Mouse (Mus musculus): ENCODE data around the gene Utp14a. TPM values are rescaled to one million over a fixed set of nuclear protein-coding genes. Genes with fewer than 3 reads are reported as not detected.

The Utp14a gene
- polyA plus RNA-seq (2017; shearing (Covaris generic)) = 10 to 100 TPM; 20.8 to 23.3 TPM

DNA sequence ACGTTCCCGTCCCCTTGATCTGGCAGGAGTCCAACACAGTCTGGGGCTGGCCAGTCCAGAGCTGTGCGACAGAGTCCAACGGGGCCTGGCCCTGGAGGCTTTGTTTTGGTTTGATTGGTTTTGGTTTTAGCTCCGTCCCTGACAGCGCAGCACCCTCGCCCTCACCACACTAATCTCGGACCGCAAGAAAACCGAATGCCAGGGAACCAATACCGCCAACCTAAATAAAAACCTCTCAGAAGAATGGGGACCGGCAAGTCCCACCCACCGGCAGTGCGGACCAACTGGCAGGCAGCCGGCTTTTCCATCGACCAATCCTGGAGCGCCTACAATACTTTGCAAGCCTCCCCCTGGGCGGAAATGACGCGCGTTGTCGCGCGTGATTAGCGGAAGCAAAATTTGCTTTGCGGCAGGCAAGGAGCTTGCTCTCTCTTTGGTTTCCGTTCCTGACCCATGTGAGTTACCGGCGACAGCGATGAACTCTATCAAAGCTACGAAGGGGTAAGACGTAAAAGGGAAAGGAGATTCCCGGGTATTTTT lies at the start of gene Utp14a:
Utp14a (plus strand) TSS at position 395 of the 540 bp plus-strand sequence.

DNA sequence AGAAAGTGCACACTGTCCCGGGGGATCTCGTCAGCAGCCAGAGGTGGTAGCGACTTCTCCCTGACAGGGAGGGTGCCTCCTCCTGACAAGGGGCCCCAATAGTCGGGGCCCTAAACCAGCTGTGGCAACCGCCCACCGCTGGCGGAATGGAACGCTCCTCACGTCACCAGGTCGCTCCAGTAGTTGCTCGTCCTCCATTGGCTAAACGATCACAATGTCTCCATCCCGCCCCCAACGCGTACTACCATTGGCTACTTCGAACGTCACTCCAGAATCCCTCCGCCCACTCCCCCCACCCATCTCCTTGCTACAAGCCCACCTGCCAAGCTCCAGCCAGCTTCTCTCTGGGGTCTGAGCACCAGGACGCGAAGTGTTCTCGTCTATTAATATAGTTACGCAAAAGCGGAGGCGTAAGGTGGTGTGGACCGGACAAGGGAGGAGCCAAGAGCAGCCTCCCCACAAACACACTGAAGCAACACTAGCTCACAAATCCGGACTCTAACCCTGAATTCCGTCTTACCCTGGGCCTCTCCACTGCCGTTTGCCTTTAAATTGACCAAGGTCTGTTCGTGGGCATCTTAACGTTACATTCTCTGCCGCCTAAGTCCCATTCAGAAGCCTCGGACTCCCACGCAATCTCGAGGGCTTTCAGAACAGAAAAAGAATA lies 48.0 kb upstream of the Utp14a start, which contains the start of gene Zdhhc9:
Zdhhc9 (minus strand) TSS at position 360 of the 667 bp plus-strand sequence.

Other genes with a start within 250 kb of the Utp14a start
- not detected for gene Apln, start 222.0 kb upstream of the Utp14a start, polyA plus RNA-seq (2017; shearing (Covaris generic))
- 1 to 10 TPM in 1 of 2 experiments, under 1 TPM in 1; 0.61 to 1.1 TPM for gene Xpnpep2, start 148.1 kb upstream of the Utp14a start, polyA plus RNA-seq (2017; shearing (Covaris generic))
- 100 to 1,000 TPM; 386 to 431 TPM for gene Sash3, start 110.4 kb upstream of the Utp14a start, polyA plus RNA-seq (2017; shearing (Covaris generic))
- 10 to 100 TPM; 22.6 to 34.2 TPM for gene Zdhhc9, start 48.0 kb upstream of the Utp14a start, polyA plus RNA-seq (2017; shearing (Covaris generic))
- 1 to 10 TPM; 1.7 to 1.8 TPM for gene Bcorl1, start 84.5 kb downstream of the Utp14a start, polyA plus RNA-seq (2017; shearing (Covaris generic))
- gene Elf4, start 206.3 kb downstream of the Utp14a start, polyA plus RNA-seq (2017; shearing (Covaris generic)) = 10 to 100 TPM; 71.8 to 79.2 TPM

Data from inflammation-experienced regulatory T-cells (primary cell).